Mouse (Mus musculus) limb, embryonic 10.5 days (tissue): Measurements from ENCODE around the gene Gzf1. TPM values are rescaled to one million over a fixed set of nuclear protein-coding genes. Genes with fewer than 3 reads are reported as not detected.

Experiments
- DNase-seq: peaks from one replicate; pipeline ENCODE4 v3.0.0-alpha.2; 2017; ENCODE audit warnings: low spot score
- H3K27ac ChIP-seq: fragments of 300-500 bp; sonication (generic); 2 replicates; pipeline ENCODE4 v1.5.1; 2016; ENCODE audit warnings: mild to moderate bottlenecking
- H3K27me3 ChIP-seq: fragments of 300-500 bp; sonication (generic); 2 replicates; pipeline ENCODE4 v1.6.1; 2016; ENCODE audit warnings: low read depth, mild to moderate bottlenecking; ENCODE audit not compliant: poor library complexity, severe bottlenecking
- H3K36me3 ChIP-seq: fragments of 300-500 bp; sonication (generic); 2 replicates; pipeline ENCODE4 v1.6.1; 2016; ENCODE audit warnings: mild to moderate bottlenecking, moderate library complexity
- H3K4me1 ChIP-seq: fragments of 300-500 bp; sonication (generic); 2 replicates; pipeline ENCODE4 v1.6.1; 2016
- H3K4me3 ChIP-seq: fragments of 300-500 bp; sonication (generic); 2 replicates; pipeline ENCODE4 v1.5.1; 2016; ENCODE audit warnings: mild to moderate bottlenecking, moderate library complexity
- H3K9me3 ChIP-seq: fragments of 300-500 bp; sonication (generic); replicated peaks from 2 replicates; pipeline ENCODE4 v1.6.1; 2016; ENCODE audit warnings: mild to moderate bottlenecking
- WGBS: fragments of 180-500 bp; shearing (Covaris S2); methylation state at CpG from one replicate; pipeline ENCODE4 v1.1.7; 2016; 5-methylcytosine and 5-hydroxymethylcytosine counted together
- polyA plus RNA-seq: library from polyadenylated mRNA; unstranded; fragments of >200 nt; fragmentation: Nextera tagmentation; extraction: Ambion mirVana; gene quantifications from 2 replicates; pipeline ENCODE4 v1.2.1, GENCODE M21; 2016

Gzf1 gene
- polyA plus RNA-seq, result 24.3 and 27.7 TPM in 2 replicates

DNA sequence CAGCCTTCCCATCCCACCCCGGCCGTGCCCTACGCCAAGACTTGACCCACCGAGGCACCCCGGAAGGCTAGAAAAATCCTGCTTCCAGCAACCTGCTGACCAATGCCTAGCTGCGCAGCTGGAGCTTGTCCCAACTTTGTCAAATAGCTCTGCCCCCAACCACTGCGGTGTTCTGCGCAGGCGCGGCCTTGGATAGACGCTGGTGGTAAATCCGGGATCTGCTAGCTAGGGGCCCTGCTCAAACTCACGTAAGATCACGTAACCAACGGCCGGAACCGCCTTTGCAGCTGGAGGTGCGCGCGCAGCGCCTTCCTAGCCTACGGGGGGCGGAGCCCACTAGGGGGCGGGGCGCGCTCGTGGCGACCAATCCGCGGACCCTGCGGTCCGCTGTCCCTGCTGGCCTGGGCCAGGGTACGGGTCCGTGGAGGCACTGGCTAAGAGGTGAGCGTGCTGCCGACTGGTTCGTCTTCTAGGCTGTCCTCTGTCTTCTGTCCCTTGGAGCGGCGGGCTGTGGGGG, at the start of gene Gzf1:
Gzf1 (plus strand) TSS at position 249 of the 517 bp plus-strand sequence.
- H3K27ac ChIP-seq, result peak within 1 kb of the TSS; percentile 92

DNA sequence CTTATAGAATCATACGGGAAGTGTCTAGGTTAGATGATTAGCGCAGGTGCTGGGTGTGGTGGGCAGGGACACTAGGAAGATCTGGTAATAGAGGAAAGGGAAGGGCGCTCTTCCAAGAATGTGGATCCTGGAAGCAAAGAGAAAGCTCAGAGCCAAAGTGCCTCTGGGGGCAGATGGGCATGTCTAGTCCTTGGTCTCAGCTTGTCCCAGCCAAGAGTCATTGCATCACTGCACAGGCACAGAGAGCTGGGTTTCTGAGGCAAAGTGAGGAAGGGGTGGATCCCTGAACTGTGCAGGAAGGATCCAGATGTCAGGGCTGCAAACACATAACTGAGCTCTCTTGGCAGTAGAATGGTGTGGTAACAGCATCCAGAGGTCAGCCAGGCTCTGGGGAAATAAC, 49.2 kb upstream of the Gzf1 start:
- Histone ChIP-seq H3K4me3 (no peak overlapping the region), H3K27ac (no peak overlapping the region), H3K27me3 (no peaks in the 10 kb centered on the region), H3K9me3 (no peaks in the 10 kb centered on the region), H3K36me3 (no peaks in the 10 kb centered on the region), H3K4me1 (no peaks in the 10 kb centered on the region)
- WGBS, result 98% methylated on average over 3 of the region's 3 CpGs
- DNase-seq, result no peak

More for the DNA sequence above, at the start of gene Gzf1:
- peak within 1 kb of the TSS; percentile 81 for H3K4me3 ChIP-seq
- peak; percentile 99 for DNase-seq
- peaks cover 40% of the 10 kb centered on the region for H3K36me3 ChIP-seq
- WGBS, result under 1% methylated on average over 39 of the region's 39 CpGs
- peaks cover 48% of the 10 kb centered on the region for H3K4me1 ChIP-seq
- no peaks in the 10 kb centered on the region for H3K27me3 ChIP-seq
- no peaks in the 10 kb centered on the region for H3K9me3 ChIP-seq

DNA sequence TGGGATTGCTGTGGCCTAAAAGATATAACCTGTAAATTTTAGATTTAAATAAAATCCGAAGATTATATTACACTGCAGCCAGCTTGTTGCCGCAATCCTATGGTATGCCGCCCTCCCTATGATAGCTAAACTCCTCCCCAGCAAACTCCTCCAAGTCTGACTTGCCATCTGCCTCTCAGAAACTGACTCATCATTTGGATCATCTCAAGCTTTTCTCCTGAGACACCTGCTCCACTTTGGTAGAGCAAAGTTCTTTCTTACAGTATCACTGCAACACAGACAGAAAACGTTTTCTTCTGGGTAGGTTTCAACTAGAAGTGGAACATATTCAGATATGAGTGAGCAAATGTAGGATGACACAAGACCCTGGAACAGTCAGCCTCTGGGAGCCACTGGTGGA, 46.4 kb upstream of the Gzf1 start:
- H3K4me3 ChIP-seq, result no peak overlapping the region
- H3K4me1 ChIP-seq, result no peaks in the 10 kb centered on the region
- no peak for DNase-seq
- H3K9me3 ChIP-seq, result no peaks in the 10 kb centered on the region
- 93% methylated on average over 4 of the region's 4 CpGs for WGBS
- no peak overlapping the region for H3K27ac ChIP-seq
- no peaks in the 10 kb centered on the region for H3K27me3 ChIP-seq
- no peaks in the 10 kb centered on the region for H3K36me3 ChIP-seq

DNA sequence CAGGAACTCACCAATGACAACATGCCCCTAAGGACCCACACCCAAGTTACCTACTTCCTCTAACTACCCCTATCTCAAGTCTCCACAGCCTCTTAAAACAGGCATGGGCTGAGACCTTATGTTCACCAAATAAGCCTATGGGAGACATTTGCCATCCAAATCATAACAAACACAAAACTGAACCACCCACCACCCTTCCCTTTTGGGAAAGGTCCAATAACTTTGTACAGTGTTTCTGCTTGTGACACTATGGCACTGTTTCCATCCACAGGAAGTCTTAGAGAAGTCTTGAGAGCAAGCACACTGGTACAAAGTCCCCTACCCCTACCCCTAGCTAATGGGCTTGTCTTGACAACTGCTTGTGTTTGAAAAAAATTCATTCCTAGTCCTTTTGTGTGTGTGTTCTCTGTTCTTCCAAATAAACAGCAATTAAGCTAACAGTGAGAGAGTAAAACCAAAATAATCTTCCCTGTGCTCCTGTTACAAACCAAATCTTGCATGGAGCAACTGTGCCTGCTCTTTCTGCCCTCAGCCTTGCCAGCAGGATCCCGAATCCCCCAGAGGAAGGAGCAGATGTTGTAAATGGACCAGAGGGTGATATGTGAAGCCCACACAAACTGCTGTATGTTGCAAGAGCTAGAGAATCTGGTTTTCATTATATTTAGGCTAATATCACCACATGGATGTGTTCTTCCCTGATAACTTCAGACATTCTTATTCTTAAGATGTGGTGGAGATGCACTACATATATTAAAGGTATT, 38.0 kb upstream of the Gzf1 start:
- WGBS, result 68% methylated on average over 1 of the region's 1 CpGs
- Histone ChIP-seq H3K27me3 (no peaks in the 10 kb centered on the region), H3K27ac (no peak overlapping the region), H3K9me3 (no peaks in the 10 kb centered on the region), H3K36me3 (no peaks in the 10 kb centered on the region), H3K4me1 (no peaks in the 10 kb centered on the region), H3K4me3 (no peak overlapping the region)
- DNase-seq, result no peak

DNA sequence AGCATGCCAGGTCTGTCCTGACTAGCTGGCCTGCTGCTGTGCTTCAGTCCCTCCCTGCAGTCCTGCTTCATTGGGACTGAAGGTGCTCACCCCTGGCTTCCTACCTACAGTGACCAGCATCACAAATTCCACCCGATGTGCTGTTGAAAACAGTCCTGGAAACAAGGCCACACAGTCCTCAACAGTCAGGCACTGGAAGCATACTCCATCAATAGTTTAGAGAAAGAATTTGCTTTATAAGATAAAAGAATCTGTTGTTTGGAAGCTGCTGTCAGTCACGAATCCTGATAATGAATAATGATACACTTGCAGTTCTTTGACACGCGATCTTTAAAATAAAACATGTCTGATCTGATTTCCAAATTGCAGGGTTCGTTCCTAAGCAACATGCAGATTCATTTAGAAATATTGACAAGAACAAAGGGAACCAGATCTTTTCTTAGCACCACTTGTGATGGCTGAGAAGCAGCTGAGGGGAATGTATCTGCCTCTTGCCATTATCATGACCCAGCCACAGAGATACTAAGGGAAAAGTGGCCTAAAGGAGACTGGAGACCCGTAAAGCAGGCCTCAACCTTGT, 36.3 kb upstream of the Gzf1 start:
- H3K36me3 ChIP-seq, result no peaks in the 10 kb centered on the region
- no peak for DNase-seq
- no peak overlapping the region for H3K4me3 ChIP-seq
- H3K27me3 ChIP-seq, result no peaks in the 10 kb centered on the region
- H3K4me1 ChIP-seq, result no peaks in the 10 kb centered on the region
- no peaks in the 10 kb centered on the region for H3K9me3 ChIP-seq
- H3K27ac ChIP-seq, result no peak overlapping the region
- 87% methylated on average over 6 of the region's 6 CpGs for WGBS

DNA sequence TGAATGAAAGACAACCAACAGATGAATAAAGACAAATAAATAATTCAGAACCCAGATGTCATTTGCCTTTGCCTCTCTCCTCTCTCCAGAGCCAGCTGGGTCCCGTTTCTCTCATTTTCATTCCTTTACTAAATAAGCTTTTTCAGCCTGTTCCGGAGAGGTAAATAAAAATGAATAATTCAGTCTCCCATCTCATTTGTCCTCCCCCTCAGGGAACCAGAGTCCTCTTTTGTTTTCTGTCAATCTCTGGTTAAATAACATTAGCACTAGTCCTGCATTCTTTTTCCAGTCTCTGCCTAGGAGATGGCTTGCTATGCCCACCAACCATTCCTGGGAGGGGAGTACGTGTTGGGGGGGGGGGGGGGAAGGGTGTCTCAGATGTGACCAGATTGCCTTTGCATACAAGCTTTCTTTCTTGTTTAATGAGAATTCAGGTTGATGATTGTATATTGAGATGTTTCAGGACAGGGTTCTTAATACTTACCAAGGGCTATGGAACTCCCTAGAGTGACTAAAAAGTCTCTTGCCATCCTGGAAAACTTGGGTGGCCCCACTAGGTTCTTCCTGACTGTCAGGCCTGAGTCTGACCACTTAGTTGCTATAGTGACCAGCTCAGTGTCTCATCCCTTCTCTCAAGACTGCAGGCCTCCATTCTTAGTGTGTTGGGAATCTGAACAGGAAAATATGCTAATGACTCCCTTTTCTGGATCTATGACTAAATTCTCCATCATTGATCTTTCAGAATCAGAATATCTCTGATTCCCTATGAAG, 30.1 kb upstream of the Gzf1 start:
- Histone ChIP-seq H3K27me3 (no peaks in the 10 kb centered on the region), H3K27ac (no peak overlapping the region), H3K4me1 (no peaks in the 10 kb centered on the region), H3K4me3 (no peak overlapping the region), H3K9me3 (no peaks in the 10 kb centered on the region), H3K36me3 (no peaks in the 10 kb centered on the region)
- 51% methylated on average over 3 of the region's 3 CpGs for WGBS
- no peak for DNase-seq

DNA sequence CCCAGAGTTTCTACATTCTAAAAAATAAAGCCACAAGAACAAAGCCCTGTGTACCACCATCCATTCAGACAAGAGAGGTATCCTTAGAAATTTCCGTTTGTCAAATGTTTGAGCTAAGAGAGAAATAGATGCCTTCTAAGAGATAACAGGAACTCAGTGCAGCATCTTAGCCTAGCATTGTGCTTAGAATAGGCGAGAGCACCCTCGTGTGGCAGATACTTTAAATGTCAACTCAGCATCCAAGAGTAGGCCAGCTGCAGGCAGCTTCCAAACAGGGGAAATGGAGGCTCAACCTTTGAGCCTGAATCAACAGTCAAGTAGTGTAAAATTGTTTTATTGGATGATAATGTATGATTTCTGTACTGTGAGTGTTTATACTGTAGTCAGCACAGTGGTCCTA, 25.9 kb upstream of the Gzf1 start:
- Histone ChIP-seq H3K9me3 (no peaks in the 10 kb centered on the region), H3K27me3 (no peaks in the 10 kb centered on the region), H3K4me1 (no peaks in the 10 kb centered on the region), H3K4me3 (no peak overlapping the region), H3K36me3 (no peaks in the 10 kb centered on the region), H3K27ac (no peak overlapping the region)
- DNase-seq, result no peak
- 4% methylated on average over 3 of the region's 3 CpGs for WGBS

DNA sequence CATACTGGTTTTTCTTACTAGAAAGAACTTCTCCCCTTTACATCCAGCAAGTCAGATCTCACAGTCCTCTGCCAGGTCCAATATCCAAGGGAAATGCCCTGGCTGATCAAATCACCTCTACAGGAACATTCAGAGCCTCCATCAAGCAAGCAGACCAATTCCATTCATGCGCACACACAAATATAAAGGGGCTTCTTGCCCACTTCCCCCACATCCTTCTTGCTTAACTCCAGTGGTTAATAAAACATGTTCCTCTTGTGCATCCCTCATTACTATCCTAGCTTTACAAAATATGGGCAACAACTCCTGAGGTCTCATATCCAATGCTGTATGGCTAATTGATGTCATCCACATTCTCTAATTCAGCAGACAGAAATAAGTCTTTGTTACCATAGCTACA, 17.4 kb upstream of the Gzf1 start:
- no peaks in the 10 kb centered on the region for H3K27me3 ChIP-seq
- no peaks in the 10 kb centered on the region for H3K36me3 ChIP-seq
- 94% methylated on average over 1 of the region's 1 CpGs for WGBS
- no peak overlapping the region for H3K4me3 ChIP-seq
- no peaks in the 10 kb centered on the region for H3K4me1 ChIP-seq
- no peak overlapping the region for H3K27ac ChIP-seq
- no peaks in the 10 kb centered on the region for H3K9me3 ChIP-seq
- no peak for DNase-seq

DNA sequence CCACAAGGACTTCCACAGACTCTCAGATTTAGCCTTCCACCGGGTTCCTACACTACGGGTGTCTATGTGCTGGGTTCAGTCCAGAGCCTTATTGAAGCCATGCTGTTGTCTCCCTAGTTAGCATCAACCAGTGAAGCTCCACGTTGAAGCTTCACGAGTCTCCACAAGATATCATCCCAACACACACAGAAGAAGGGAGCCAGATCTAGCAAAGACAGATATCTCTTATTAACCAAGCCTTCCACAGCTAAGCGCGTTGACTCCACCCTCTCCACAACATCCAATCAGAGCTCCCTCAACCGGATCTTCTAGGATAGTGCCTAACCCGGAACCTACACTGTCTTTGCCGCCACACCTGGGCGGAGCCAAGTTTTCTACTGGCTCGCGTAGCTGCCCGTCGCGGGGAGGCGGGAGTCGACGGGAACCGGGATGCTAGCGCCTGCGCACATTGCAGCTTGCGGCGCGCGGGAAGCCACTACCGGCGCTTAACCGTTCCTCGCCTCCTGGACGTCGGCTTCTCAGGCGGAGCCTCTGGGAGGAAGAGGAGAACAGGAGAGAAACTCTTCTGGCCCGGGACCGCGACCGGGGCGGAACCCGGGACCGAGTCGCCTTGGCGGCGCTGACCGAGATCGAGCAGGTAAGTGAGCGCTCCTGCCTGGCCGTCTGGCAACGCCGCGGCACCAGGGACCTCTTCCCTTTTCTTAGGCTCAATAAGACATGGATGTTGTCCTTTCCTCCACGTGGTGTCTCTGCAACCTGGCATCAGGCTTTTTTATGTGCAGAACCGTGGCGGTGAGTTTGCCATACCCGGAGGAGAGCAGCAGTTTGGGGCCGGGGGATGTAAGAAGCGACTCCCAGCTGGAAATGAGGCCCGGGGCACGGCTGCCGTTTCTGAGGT, 8.4 kb upstream of the Gzf1 start, which contains the start of gene Nxt1:
Nxt1 (plus strand) TSS at position 403 of the 898 bp plus-strand sequence.
- Histone ChIP-seq H3K36me3 (peaks cover 33% of the 10 kb centered on the region), H3K27ac (peak within 1 kb of the TSS; percentile 89), H3K4me3 (peak within 1 kb of the TSS; percentile 78), H3K4me1 (peaks cover 23% of the 10 kb centered on the region), H3K9me3 (no peaks in the 10 kb centered on the region), H3K27me3 (no peaks in the 10 kb centered on the region)
- WGBS, result 2% methylated on average over 58 of the region's 58 CpGs
- DNase-seq, result peak; percentile 96

DNA sequence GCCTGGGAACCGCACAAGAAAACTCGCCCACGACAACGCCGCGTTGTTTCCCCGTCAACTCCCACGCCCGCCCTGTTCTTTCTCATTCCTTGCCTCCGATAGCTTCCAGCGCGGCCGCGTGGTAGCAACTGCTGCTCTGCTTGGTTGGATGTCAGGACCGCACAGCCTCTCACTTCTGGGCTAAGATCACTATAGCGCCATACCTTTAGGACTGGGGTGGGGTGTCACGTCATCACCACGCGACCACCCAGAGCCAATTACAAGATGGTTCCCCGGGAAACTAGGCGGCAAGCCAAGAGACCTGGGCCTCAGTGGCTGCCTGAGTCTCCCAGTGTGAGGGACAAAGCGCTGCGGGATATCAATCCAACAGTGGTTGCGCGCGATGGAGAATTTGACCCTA, 3.0 kb upstream of the Gzf1 start:
- H3K27me3 ChIP-seq, result no peaks in the 10 kb centered on the region
- WGBS, result 6% methylated on average over 26 of the region's 26 CpGs
- peak overlapping the region; percentile 46 for H3K4me3 ChIP-seq
- H3K27ac ChIP-seq, result peak overlapping the region; percentile 75
- peak; percentile 86 for DNase-seq
- peaks cover 61% of the 10 kb centered on the region for H3K4me1 ChIP-seq
- H3K9me3 ChIP-seq, result no peaks in the 10 kb centered on the region
- peaks cover 33% of the 10 kb centered on the region for H3K36me3 ChIP-seq

DNA sequence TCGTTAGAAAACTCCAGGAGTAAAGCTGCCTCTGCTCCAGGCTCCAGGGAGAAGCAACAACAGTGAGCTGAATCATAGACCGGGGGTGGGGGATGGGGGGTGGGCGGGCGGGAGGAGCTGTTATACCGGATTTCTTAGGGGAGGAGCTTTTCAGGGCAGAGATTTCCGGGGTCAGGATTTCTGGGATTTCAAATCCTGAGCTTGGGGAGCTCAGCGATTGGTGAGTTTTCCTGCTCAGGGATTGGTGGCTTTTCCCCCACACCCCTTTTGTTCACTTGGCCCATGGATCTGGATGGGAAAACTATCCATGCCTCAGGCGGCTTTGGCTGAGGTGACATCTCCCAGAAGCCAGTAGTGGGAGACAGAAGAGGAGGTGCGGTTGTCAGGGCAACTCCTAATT, 1.5 kb upstream of the Gzf1 start:
- WGBS, result 1% methylated on average over 9 of the region's 9 CpGs
- Histone ChIP-seq H3K4me1 (peaks cover 48% of the 10 kb centered on the region), H3K27ac (peak overlapping the region; percentile 73)

DNA sequence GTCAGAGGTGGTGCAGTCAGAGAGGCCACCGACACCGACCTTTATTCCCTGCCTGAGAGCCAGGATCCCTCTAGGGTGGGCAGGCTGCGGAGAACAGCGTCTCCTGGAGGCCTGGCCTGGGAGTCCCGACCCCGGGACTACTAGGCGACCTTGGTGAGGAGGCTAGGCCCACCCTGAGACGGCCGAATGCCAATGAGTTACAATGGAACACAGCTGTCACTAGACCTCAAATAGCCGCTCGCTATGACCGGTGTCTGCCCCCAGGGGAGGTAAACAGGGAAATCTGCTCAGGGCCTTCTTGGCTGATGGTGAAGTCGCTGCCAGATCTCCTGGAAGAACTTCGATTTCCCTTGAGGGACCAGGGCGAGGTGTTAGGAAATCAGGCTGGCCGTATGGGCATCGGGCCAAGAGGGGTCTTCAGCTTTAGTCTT, 653 bp downstream of the Gzf1 start:
- Histone ChIP-seq H3K4me1 (peaks cover 48% of the 10 kb centered on the region), H3K4me3 (peak overlapping the region; percentile 81), H3K36me3 (peaks cover 40% of the 10 kb centered on the region), H3K27ac (peak overlapping the region; percentile 92), H3K27me3 (no peaks in the 10 kb centered on the region), H3K9me3 (no peaks in the 10 kb centered on the region)
- peak; percentile 67 for DNase-seq
- WGBS, result 7% methylated on average over 17 of the region's 17 CpGs

More for the DNA sequence above, 1.5 kb upstream of the Gzf1 start:
- peak; percentile 61 for DNase-seq
- H3K4me3 ChIP-seq, result peak overlapping the region; percentile 81
- H3K9me3 ChIP-seq, result no peaks in the 10 kb centered on the region
- H3K36me3 ChIP-seq, result peaks cover 41% of the 10 kb centered on the region
- H3K27me3 ChIP-seq, result no peaks in the 10 kb centered on the region
